Mouse (Mus musculus): ENCODE measurements at regions not wholly inside any gene's neighbourhood (a gene's known extent, or its start where the extent isn't known, plus 50 kb on each side); places are given as distances from the start of the nearest gene placed in this dataset.
"Not testable (repeated sequence)": the region's sequence is repeated elsewhere in the genome, so short reads cannot be mapped to it uniquely, and the experiment has no call there.

DNA sequence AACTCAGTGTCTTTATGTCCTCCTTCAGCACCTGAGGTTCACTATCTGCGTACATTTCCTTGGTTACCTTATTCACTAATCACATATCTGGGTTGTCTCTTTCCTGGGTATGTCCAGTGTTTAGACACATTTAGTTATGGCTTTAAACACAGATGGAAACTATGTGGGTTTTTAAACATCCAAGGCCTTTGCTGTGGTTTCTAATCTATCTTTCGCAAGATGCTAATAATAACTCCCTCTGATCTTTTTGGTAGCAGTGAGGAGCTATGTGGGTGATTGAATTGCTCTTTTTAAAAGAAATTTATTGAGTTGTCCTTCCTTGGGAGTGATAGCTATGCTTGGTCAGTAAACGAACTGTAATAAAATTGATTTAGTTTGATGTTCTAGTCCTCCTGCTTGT lies 89.7 kb upstream of the Tars start:
- intact Hi-C loops (cut with DNase I), result no loop called here
- DNase-seq, result no peak

DNA sequence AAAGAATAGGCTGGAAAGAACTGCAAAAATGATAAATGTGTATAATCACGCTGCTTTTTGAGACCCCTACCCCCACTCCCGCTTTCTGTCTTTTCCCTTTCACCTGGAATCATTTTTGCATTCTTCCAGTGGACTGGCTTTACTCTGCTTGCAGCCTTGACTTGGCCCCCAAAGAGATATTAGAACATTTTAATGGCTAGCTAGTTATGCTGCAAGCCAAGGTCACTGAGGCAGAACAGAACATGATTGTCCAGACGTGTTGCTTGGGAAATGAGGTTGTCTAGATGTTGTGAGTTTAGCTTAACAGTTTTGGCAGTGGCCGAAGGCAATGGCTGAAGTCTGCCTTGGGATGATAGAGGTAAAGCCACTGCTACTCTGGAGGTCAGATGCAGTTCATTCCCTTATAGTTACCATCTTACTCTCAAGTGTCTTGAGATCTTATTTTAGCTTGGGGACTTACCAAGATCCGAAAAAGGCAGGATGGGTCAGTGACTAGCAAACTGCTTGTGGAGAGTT lies 87.9 kb upstream of the Tars start:
- intact Hi-C loops (cut with DNase I), result no loop called here

DNA sequence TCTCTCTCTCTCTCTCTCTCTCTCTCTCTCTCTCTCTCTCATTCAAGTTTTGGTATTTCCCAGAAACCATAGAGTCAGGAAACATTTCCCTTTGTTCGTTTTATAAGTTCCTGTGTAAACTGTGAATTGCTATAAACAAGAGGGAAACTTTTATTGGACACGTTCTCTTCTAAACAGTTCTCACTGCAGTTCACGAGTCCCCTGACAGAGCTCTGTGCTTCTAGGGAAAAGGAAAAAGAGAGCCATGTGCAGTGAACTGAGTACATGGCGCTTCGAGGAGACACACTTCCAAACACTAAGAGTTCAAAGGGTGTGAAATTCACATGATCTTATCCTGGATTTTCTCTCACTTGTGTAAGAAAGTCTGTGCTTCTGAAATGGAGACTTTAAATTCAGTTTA lies 84.5 kb upstream of the Tars start:
- DNase-seq, result no peak
- intact Hi-C loops (cut with DNase I), result no loop called here

More for the DNA sequence above, 87.9 kb upstream of the Tars start:
- DNase-seq, result no peak

DNA sequence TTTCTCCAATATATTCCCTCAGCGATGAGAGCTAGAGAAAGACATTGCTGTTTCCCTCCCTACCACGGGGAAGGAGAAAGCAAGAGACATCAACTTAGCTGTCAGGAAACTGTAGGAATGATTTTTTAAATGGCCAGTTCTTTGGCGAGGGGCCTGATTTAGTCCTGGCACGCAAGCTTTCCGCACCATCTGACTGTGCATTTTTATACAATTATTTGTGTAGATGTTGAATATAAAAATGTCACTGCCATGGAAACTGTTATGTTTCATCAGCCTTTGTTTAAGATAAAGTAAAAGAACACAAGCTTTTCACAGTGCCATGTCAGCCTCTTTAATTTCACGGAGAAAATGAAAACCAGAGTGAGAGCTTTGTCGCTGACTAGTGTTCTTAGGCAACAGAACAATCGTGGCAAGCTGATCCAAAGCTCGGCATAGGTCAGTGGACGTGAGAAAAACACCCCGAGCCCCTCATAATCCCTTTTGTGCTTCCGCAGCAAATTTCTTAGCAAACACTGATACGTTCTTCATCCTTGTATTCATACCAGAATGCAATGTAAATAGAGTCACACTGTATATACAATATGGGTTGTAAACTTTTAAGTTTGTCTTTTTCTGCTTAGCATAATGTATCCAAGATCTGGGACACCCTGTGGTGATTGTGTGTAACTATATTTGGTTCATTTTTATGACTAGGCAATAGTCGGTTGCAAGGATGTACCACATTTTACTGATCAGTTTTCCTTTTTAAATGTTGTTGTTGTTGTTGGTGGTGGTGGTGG lies 79.9 kb upstream of the Tars start:
- DNase-seq, result no peak
- intact Hi-C loops (cut with DNase I), result no loop called here

DNA sequence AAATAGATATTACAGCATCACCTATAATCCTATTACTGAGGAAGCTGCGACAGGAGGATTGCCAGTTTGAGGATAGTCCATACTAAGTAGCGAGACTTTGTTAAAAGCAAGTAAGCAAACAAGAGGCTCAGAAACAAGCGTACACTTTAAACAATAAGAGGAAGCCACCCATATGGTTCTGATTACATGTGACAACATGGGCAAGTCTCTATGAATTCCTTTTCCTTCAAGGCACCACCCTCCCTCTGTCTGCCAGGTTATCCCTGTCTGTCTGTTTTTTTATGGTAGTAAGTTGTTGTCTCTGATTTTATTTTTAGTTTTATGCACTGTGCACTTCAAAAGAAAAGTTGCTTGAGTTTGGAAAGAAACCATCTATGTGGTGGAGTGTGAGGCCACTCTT lies 76.8 kb upstream of the Tars start:
- intact Hi-C loops (cut with DNase I), result no loop called here

DNA sequence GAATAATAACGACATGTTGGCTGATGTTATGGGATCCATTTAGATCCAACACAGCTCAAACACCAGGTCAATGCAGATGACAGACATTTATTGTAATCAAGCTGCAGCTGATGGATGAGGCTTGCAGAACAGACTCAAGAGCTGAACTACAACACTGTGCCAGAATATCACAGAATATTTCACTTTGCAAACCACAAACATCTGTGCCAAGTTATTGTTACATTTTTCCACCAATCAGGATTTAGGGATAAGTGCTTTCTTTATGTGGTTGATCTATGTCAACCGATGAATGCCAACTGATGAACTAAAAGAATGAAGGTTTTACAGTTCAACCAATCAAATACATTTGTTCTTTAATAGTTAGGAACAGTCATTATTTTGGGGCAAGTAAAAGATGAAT lies 63.9 kb upstream of the Tars start:
- no peak for DNase-seq
- intact Hi-C loops (cut with DNase I), result no loop called here

More for the DNA sequence above, 76.8 kb upstream of the Tars start:
- DNase-seq, result no peak

DNA sequence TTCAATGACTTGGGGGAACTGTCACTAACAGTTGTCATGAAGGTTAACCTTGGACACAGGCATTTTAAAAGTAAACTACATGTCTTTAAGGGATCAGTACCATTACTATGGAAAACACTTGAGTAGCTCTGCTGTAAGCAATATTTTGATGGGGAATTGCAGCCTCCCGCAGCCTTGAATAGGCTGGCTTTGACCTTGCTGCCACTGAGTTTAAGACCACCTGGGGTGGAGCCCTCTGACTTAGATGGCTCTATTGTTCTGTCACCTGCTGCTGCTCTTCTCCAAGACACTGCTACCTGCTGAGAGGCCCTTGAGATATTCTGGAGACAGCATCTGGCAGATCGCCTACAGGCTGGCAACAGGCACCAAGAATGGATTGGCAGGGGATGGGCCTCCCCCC lies 62.1 kb upstream of the Tars start:
- DNase-seq; intact Hi-C loops (cut with DNase I): not testable (repeated sequence)

DNA sequence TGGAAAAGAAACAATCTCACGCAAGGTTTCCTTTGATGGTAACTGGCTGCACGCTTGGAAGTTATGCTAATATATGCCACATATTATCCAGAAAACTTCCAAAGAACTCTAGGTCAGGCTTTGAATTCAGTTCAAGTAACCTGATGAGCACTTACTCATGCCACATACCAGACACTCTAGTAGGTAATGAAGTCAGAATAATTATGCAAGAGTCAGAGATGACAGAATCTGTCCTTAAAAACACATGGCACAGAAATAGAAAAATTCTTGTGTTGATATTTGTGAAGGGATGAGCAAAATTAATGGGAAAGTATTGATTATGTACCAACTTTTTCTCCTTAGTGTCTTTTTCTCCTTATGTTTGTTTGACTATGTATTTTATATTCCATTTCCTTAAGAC lies 59.8 kb upstream of the Tars start:
- intact Hi-C loops (cut with DNase I), result no loop called here
- DNase-seq, result no peak

DNA sequence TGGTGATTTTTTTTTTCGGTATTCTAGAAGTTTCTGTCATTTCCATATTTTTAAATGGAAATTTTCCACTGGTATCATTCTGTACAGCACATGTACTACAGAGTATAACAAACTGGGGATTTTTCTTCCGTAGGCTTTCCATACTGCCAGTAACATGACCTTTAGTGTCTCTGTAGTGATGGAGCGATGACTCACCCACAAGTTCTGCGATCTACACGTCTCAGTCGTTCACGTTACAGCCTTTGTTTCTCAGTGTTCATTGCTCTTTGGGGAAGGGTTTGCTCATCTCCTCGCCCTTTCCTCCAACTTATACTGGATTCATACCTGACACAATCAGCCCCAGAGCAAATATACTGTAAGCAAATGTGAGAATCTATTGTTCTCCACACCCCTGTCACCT lies 57.8 kb upstream of the Tars start:
- intact Hi-C loops (cut with DNase I), result no loop called here
- DNase-seq, result no peak

DNA sequence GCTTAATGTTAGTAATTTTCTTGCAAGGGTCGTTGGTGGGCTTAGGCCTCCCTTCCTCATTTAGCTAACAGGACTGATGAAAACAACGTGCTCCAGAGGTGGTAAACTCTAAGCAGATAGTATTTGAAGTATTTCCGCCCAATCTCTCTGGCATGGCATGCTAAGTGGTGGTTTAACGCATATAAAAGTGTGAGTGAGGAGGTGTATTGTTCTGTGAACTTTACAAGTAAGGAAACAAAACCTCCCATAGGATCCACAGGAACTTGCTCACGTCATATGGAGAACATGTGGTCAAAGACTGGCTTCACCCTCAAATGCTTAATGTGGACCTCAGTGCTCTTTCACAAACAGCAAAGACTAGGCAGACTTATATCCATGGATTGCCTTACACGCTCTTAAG lies 56.5 kb upstream of the Tars start:
- DNase-seq, result no peak
- intact Hi-C loops (cut with DNase I), result no loop called here

DNA sequence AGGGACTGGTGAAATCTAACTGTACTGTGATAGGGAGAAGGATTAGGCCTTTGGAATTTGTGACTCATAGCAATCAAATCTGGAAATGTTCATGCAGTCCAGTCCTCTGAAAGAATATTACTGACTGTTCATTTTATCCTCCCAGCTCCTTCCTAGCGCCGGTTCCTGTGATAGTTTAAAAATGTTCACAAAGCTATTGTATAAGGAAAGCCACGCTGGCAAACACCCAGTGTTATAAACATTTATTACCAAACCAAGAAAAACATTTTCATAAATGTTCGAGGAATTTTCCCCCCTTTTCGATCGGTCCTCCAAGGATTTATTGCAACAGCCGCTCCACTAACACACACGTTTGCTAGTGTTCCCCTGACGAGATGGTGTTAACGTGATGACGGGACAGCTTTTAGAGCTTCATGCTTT lies 55.9 kb upstream of the Tars start:
- intact Hi-C loops (cut with DNase I), result no loop called here
- peak in 1 of 2 experiments; percentile 27 for DNase-seq

DNA sequence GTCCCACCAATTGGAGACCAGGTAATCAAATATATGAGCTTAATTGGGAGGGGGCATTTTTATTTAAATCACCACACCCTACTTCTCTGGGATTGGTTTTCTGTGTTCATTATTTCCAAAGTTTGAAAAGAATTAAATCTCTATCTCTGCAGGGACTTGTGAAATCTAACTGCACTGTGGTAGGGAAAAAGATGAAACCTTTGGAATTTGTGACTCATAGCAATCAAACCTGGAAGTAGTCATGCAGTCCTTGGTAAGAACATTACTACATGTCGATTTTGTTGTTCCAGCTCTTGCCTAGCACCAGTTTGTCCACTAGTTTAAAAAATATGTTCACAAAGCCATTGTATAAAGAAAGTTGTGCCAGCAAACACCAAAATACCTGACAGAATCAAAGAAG lies 54.5 kb upstream of the Tars start:
- intact Hi-C loops (cut with DNase I), result no loop called here
- DNase-seq, result no peak

DNA sequence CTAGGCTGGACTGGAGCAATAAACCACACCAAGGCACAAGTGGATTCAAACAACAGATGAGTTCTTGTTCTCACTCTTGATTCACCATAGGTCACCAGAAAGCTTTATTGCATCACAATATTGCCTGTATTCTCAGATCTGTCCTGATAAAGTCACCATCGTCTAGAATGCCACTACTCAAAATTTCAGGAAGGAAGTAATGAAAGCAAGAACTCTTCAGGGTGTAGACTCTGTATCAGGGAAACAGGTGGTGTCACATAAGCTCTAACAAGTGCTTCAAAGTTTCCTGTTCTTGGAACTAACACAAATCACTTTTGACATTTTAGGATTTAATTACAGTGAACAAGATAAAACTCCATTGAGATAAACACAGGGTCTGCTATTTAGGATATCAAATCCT lies 52.2 kb upstream of the Tars start:
- intact Hi-C loops (cut with DNase I), result no loop called here
- no peak for DNase-seq
